Mouse (Mus musculus) lung, postnatal 0 days (tissue): ENCODE measurements at regions not wholly inside any gene's neighbourhood (a gene's known extent, or its start where the extent isn't known, plus 50 kb on each side); places are given as distances from the start of the nearest gene placed in this dataset.

Experiments used
- CTCF ChIP-seq: IDR thresholded peaks from 2 replicates; pipeline ENCODE4 v1.5.1; 2016; ENCODE audit warnings: antibody characterized with exemption, mild to moderate bottlenecking
- EP300 ChIP-seq: IDR thresholded peaks from 2 replicates; pipeline ENCODE4 v1.6.1; 2016; ENCODE audit warnings: antibody characterized with exemption, mild to moderate bottlenecking, control low read depth

DNA sequence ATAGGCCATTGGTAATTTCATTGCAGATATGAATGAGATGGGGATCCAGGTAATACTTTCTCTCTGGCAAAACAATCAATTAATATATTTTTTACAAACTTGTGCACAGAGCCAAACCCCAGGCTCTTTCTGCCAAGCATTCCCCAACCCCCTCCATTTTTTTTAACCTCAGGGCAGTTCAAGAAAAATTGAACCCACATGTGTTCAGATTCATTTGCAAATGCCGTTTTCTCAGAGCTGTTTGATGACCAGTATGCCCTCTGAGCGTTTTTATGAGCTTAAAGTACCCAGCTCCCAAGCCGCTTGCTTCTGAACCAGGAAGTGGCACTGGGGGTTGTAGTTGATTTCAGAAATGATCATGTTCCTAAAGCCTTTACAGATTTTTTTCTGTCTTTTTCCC is 611.4 kb upstream of the Clint1 start:
- TF ChIP-seq EP300 = no peak
- TF ChIP-seq CTCF = no peak
